Mouse (Mus musculus) cerebellum, adult 11-12 months (tissue): ENCODE data around the gene Tgif1.

Experiments used
- DNase-seq: peaks from one replicate; pipeline ENCODE4 v3.0.0; 2022

The Tgif1 gene

DNA sequence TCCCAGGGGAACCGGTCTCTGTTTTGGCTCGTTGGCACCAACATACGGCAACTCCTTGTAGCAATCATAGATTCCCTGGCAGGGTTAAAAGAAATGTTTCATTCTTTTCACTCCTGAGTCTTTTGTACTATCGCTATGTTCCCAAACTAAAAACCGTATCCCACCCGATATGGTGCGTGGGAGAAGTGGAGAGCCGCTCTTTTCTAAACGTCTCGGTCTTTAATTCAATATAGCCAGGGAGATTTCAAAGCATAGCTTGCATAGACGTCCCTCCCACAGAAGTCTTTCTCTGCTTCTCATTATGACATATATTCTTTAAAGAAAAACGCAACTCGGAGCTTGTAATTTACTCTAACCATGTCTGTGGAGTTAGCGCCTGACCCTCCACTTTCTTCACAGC, 51.3 kb downstream of the Tgif1 start:
- no peak for DNase-seq

- DNase-seq = no peak
These were observed 54.1 kb downstream of the Tgif1 start for GRCm38 (mm10) chr17:70799266-70799665.

DNA sequence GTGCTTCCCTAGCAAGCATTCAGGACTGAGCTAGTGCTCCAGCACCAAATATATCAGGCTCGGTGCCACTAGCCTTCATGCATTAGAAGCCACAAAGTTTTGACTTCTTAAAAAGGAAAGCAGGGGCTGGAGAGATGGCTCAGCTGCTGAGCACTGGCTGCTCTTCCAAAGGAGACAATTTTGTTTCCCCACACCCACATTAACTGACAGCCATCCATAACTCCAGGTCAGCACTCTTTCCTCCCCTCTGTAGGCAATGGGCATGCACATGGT, 55.6 kb downstream of the Tgif1 start:
- DNase-seq = no peak

DNA sequence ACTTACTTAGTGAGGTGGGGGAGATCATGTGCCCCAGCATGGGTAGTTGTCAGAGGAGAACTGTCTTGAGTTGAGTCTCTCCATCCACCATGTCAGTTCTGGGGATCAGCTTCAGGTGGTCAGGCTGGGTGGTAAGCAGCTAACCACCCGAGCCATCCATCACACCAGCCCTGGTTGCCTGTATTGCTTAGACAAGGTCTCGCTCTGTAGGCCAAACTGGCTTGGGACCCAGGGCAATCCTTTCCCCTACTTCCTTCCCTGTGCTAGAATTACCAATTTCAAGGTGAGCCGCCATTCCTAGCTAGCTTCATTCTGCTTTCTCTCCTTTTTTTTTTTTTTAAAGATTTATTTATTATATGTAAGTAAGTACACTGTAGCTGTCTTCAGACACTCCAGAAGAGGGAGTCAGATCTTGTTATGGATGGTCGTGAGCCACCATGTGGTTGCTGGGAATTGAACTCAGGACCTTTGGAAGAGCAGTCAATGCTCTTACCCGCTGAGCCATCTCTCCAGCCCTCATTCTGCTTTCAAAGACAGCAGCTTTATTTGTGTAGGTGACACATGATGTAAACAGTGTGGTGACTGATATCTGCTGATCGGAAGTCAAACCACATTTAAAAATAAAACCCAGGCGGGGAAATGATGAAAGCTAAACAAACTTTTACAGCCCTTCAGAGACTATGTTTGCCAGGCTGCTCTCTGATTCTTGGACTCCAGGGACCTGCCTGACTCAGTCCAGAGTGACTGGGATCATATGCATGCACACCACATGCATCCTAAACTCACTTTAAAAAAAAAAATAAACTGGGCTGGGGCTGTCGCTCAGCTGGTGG, 56.2 kb downstream of the Tgif1 start:
- DNase-seq = no peak

DNA sequence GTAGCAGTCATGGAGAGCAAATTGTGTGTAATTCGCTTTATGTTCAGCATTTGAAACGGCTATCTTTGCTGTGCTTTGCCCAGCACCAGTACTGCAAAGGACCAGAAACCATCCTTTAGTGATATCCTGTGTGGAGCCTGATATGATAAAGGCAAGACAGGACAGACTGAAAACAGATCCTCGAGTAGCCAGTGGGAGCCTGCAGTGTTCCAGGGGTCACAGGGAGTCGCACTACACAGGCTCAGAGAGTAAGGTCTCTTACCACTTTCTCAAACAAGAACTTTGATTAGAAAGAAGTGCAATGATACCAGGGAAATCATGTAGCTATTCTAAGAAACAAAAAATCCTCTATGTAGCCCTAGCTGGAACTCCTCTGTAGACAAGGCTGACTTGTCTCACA, 58.1 kb downstream of the Tgif1 start:
- DNase-seq = no peak

- DNase-seq = no peak
These were observed 58.6 kb downstream of the Tgif1 start for GRCm38 (mm10) chr17:70794722-70795121.

GRCm38 (mm10) chr17:70794291-70794690, 59.1 kb downstream of the Tgif1 start:
- DNase-seq = no peak
